Comparison of ENCODE assay signal across 15 mouse cellular contexts in the genomic region with DNA sequence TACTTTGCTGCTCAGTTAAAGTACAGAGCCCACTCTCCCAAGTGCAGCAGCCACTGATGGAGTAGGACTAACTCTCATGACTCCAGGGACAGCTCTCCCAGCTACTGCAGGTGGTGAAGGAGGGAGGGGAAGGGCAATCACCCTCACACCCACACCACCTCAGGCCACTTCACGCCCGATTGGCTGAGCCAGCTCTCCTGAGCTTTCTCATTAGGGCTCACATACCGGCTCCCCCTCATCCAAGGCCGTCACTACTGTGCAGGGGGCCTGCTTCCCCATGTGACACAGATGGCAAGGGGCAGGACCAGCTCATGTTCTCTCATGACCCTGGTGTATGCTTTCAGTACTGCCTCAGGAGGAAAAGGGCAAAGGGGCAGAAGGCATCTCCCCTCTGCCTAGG.
DNase-seq lines count a peak whose midpoint lies in the region; ATAC-seq lines count a peak whose summit lies in the region.
"Had no signal": no experiment of that assay in that cellular context is flagged by ENCODE, and none has a peak within 500 bp of the region (broad histone marks: within the 10 kb centered on the region; RNA-seq: fewer than 3 reads in every experiment).

No protein-coding gene starts in this region.

- no peak overlapping the region for H3K4me3 ChIP-seq in kidney, embryonic 14.5 days (ENCODE audit: low read length)
- H3K4me3 ChIP-seq in midbrain, embryonic 10.5 days: no peak overlapping the region
- no peak overlapping the region for H3K4me3 ChIP-seq in midbrain, embryonic 16.5 days (ENCODE audit: low read depth, low read length)
- H3K4me3 ChIP-seq in limb, embryonic 12.5 days (replicated peaks): no peak overlapping the region
- H3K4me3 ChIP-seq: hindbrain, embryonic 15.5 days; left cerebral cortex, adult 2 months; limb, embryonic 15.5 days had no signal

- no peaks in the 10 kb centered on the region for H3K9me3 ChIP-seq in kidney, embryonic 14.5 days (ENCODE audit: control insufficient read depth, low read length)
- H3K9me3 ChIP-seq in midbrain, embryonic 10.5 days (replicated peaks): no peaks in the 10 kb centered on the region
- H3K9me3 ChIP-seq in midbrain, embryonic 16.5 days (replicated peaks; ENCODE audit: control insufficient read depth, low read length, poor library complexity, severe bottlenecking): no peaks in the 10 kb centered on the region
- no peaks in the 10 kb centered on the region for H3K9me3 ChIP-seq in limb, embryonic 12.5 days
- H3K9me3 ChIP-seq: hindbrain, embryonic 15.5 days; limb, embryonic 15.5 days had no signal

- WGBS in kidney, embryonic 14.5 days: 21% methylated on average over 4 of the region's 4 CpGs
- WGBS in midbrain, embryonic 10.5 days: 66% methylated on average over 4 of the region's 4 CpGs
- 44% methylated on average over 4 of the region's 4 CpGs for WGBS in midbrain, embryonic 16.5 days
- 23% methylated on average over 4 of the region's 4 CpGs for WGBS in limb, embryonic 12.5 days

- no peak overlapping the region for H3K9ac ChIP-seq in kidney, embryonic 14.5 days (ENCODE audit: low read depth, low read length)
- no peak overlapping the region for H3K9ac ChIP-seq in midbrain, embryonic 16.5 days (ENCODE audit: low read depth, low read length)
- no peak overlapping the region for H3K9ac ChIP-seq in limb, embryonic 12.5 days (replicated peaks)
- H3K9ac ChIP-seq: hindbrain, embryonic 15.5 days; limb, embryonic 15.5 days had no signal

- H3K36me3 ChIP-seq in kidney, embryonic 14.5 days (ENCODE audit: control insufficient read depth, insufficient read depth, low read length): no peaks in the 10 kb centered on the region
- H3K36me3 ChIP-seq in midbrain, embryonic 10.5 days: no peaks in the 10 kb centered on the region
- H3K36me3 ChIP-seq in midbrain, embryonic 16.5 days (ENCODE audit: control insufficient read depth, insufficient read depth, low read length): no peaks in the 10 kb centered on the region
- no peaks in the 10 kb centered on the region for H3K36me3 ChIP-seq in limb, embryonic 12.5 days
- H3K36me3 ChIP-seq: hindbrain, embryonic 15.5 days; limb, embryonic 15.5 days had no signal

- no peak overlapping the region for H3K27ac ChIP-seq in kidney, embryonic 14.5 days (ENCODE audit: low read depth, low read length)
- H3K27ac ChIP-seq in midbrain, embryonic 10.5 days (replicated peaks): peak overlapping the region; percentile 42; the same call in 1 of the 2 replicates
- no peak overlapping the region for H3K27ac ChIP-seq in midbrain, embryonic 16.5 days (ENCODE audit: low read length)
- no peak overlapping the region for H3K27ac ChIP-seq in limb, embryonic 12.5 days
- H3K27ac ChIP-seq: hindbrain, embryonic 15.5 days; left cerebral cortex, adult 2 months; limb, embryonic 15.5 days had no signal

- H3K4me2 ChIP-seq in kidney, embryonic 14.5 days (replicated peaks; ENCODE audit: low read depth, low read length): no peak overlapping the region
- no peak overlapping the region for H3K4me2 ChIP-seq in midbrain, embryonic 16.5 days (ENCODE audit: low read length)
- H3K4me2 ChIP-seq in limb, embryonic 12.5 days: no peak overlapping the region
- H3K4me2 ChIP-seq: hindbrain, embryonic 15.5 days; limb, embryonic 15.5 days had no signal

- peak; percentile 97 for ATAC-seq in kidney, embryonic 14.5 days (ENCODE audit: low FRiP score, low TSS enrichment)
- ATAC-seq in midbrain, embryonic 16.5 days: no peak
- peak; percentile 42; the same call in 1 of the 2 replicates for ATAC-seq in erythroid progenitor cell, adult 5-6 weeks (replicated peaks; ENCODE audit: low FRiP score, poor library complexity, severe bottlenecking)
- ATAC-seq in limb, embryonic 12.5 days (ENCODE audit: insufficient number of reproducible peaks, insufficient read depth, low FRiP score, low TSS enrichment, low read depth): peak; percentile 56; the same call in 1 of the 2 replicates
- ATAC-seq: activated CD4-positive, CD25-positive, alpha-beta regulatory T cell, adult 4 months had no signal

- H3K4me1 ChIP-seq in kidney, embryonic 14.5 days (ENCODE audit: control insufficient read depth, insufficient read depth, low read length): no peaks in the 10 kb centered on the region
- peaks cover 4% of the 10 kb centered on the region; the same call in 1 of the 2 replicates for H3K4me1 ChIP-seq in midbrain, embryonic 10.5 days
- H3K4me1 ChIP-seq in midbrain, embryonic 16.5 days (ENCODE audit: control insufficient read depth, insufficient read depth, low read length): no peaks in the 10 kb centered on the region
- no peaks in the 10 kb centered on the region for H3K4me1 ChIP-seq in limb, embryonic 12.5 days (replicated peaks)
- H3K4me1 ChIP-seq: hindbrain, embryonic 15.5 days; limb, embryonic 15.5 days had no signal

- H3K27me3 ChIP-seq in kidney, embryonic 14.5 days (ENCODE audit: control insufficient read depth, insufficient read depth, low read length): no peaks in the 10 kb centered on the region
- H3K27me3 ChIP-seq in midbrain, embryonic 10.5 days (ENCODE audit: low read depth, poor library complexity, severe bottlenecking): no peaks in the 10 kb centered on the region
- H3K27me3 ChIP-seq in midbrain, embryonic 16.5 days (ENCODE audit: control insufficient read depth, insufficient read depth, low read depth, low read length): no peaks in the 10 kb centered on the region
- 0 out of 2 replicates have a peak, but pooled peaks cover 4% of the 10 kb centered on the region for H3K27me3 ChIP-seq in limb, embryonic 12.5 days
- H3K27me3 ChIP-seq: hindbrain, embryonic 15.5 days; limb, embryonic 15.5 days had no signal

- no peak for DNase-seq in kidney, postnatal 25 days
- DNase-seq in midbrain, embryonic 10.5 days (ENCODE audit: low spot score): no peak
- DNase-seq in frontal cortex, adult 2 months (ENCODE audit: extremely low spot score in 1 of 2, low spot score in 1 of 2): no peak
- DNase-seq in right cerebral cortex, postnatal 25 days: no peak
- DNase-seq: cerebellum, postnatal 25 days; heart, adult 11 months; lung, postnatal 10 days had no signal
